Mouse (Mus musculus) hindbrain, embryonic 15.5 days (tissue): Measurements from ENCODE around the gene Platr17. TPM values are rescaled to one million over a fixed set of nuclear protein-coding genes. Genes with fewer than 3 reads are reported as not detected.
"Not testable (repeated sequence)": the region's sequence is repeated elsewhere in the genome, so short reads cannot be mapped to it uniquely, and the experiment has no call there.

Source experiments
- ATAC-seq: fragments of 200-750 bp; cut with Nextera tagmentation; 2 replicates; pipeline ENCODE4 v1.8.0; 2017; ENCODE audit warnings: low read depth, moderate number of reproducible peaks, moderate TSS enrichment; ENCODE audit not compliant: low FRiP score
- H3K27ac ChIP-seq: fragments of 300-500 bp; sonication (generic); replicated peaks from 2 replicates; pipeline ENCODE4 v1.5.1; 2015; ENCODE audit warnings: mild to moderate bottlenecking, inconsistent platforms
- H3K27me3 ChIP-seq: fragments of 300-500 bp; sonication (generic); 2 replicates; pipeline ENCODE4 v1.6.1; 2015; ENCODE audit warnings: control low read depth, inconsistent platforms
- H3K36me3 ChIP-seq: fragments of 300-500 bp; sonication (generic); 2 replicates; pipeline ENCODE4 v1.6.1; 2015; ENCODE audit warnings: control low read depth, inconsistent platforms
- H3K4me1 ChIP-seq: fragments of 300-500 bp; sonication (generic); replicated peaks from 2 replicates; pipeline ENCODE4 v1.6.1; 2015; ENCODE audit warnings: control low read depth, inconsistent platforms
- H3K4me2 ChIP-seq: fragments of 300-500 bp; sonication (generic); 2 replicates; pipeline ENCODE4 v1.6.1; 2015; ENCODE audit warnings: moderate library complexity, mild to moderate bottlenecking, inconsistent platforms
- H3K4me3 ChIP-seq: fragments of 300-500 bp; sonication (generic); 2 replicates; pipeline ENCODE4 v1.5.1; 2015; ENCODE audit warnings: mild to moderate bottlenecking, inconsistent platforms
- H3K9ac ChIP-seq: fragments of 300-500 bp; sonication (generic); 2 replicates; pipeline ENCODE4 v1.6.1; 2015; ENCODE audit warnings: inconsistent platforms
- H3K9me3 ChIP-seq: fragments of 300-500 bp; sonication (generic); 2 replicates; pipeline ENCODE4 v1.6.1; 2016; ENCODE audit warnings: control low read depth, inconsistent platforms
- WGBS: fragments of 180-500 bp; shearing (Covaris S2); methylation state at CpG from one replicate; pipeline ENCODE4 v1.1.7; 2015; 5-methylcytosine and 5-hydroxymethylcytosine counted together
- polyA plus RNA-seq: library from polyadenylated mRNA; unstranded; fragments of >200 nt; fragmentation: Nextera tagmentation; extraction: Ambion mirVana; gene quantifications from 2 replicates; pipeline ENCODE4 v1.2.1, GENCODE M21; 2015

Platr17 gene
- polyA plus RNA-seq, 1 experiment from 2014 or later: 0.26 TPM

- H3K9ac ChIP-seq, H3K27me3 ChIP-seq, H3K4me2 ChIP-seq, H3K4me1 ChIP-seq, ATAC-seq, H3K27ac ChIP-seq, H3K36me3 ChIP-seq, H3K4me3 ChIP-seq, H3K9me3 ChIP-seq: not testable (repeated sequence)
- WGBS: 68% methylated on average over 6 of the region's 6 CpGs
Measured at GRCm38 (mm10) chr17:33891892-33892291, 13.0 kb upstream of the Platr17 start.

DNA sequence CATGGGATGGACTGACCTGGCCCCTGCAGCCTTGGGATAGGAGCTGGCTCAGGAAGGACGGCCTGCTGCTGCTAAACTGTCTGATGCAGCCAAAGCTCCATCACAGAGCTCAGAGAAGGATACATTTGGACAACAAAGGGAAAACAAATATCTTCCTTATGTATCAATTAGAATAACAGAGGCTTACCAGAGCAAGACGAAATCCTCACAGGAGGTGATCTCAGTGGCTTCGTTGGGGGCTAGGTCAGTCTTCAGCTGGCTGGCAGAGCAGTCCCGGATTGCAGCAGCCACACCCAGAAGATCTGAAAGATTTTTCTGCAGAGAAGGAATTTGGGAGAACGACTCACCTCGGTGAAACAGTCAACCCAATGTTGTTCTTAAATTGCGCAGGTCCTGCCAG lies 12.5 kb upstream of the Platr17 start:
- peaks cover 4% of the 10 kb centered on the region; the same call in 1 of the 2 replicates for H3K4me1 ChIP-seq
- H3K27ac ChIP-seq: no peak overlapping the region
- WGBS: 13% methylated on average over 7 of the region's 7 CpGs
- no peak overlapping the region for H3K9ac ChIP-seq
- no peaks in the 10 kb centered on the region for H3K27me3 ChIP-seq
- no peaks in the 10 kb centered on the region for H3K36me3 ChIP-seq
- H3K4me2 ChIP-seq: no peak overlapping the region
- no peak for ATAC-seq
- H3K4me3 ChIP-seq: no peak overlapping the region
- no peaks in the 10 kb centered on the region for H3K9me3 ChIP-seq

DNA sequence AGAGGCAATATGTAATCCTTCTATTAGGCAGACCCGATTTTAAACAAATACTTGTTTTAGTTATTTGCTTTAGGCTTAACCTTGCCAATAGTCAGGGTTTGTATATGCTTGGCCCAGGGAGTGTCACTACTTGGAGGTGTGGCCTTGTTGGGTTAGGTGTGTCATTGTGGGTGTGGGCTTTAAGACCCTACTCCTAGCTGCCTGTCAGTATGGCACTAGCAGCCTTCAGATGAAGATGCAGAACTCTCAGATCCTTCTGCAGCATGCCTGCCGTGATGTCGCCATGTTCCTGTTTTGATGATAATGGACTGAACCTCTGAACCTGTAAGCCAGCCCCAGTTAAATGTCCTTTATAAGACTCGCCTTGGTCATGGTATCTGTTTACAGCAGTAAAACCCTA lies 11.9 kb upstream of the Platr17 start:
- not testable (repeated sequence) for H3K4me3 ChIP-seq, H3K27ac ChIP-seq, H3K4me2 ChIP-seq, H3K9me3 ChIP-seq, ATAC-seq, H3K36me3 ChIP-seq, H3K27me3 ChIP-seq, H3K9ac ChIP-seq, H3K4me1 ChIP-seq
- 83% methylated on average over 4 of the region's 4 CpGs for WGBS

- Histone ChIP-seq H3K4me2 (no peak overlapping the region), H3K9me3 (no peaks in the 10 kb centered on the region), H3K4me3 (no peak overlapping the region), H3K27ac (no peak overlapping the region), H3K4me1 (no peaks in the 10 kb centered on the region), H3K27me3 (no peaks in the 10 kb centered on the region), H3K36me3 (no peaks in the 10 kb centered on the region), H3K9ac (no peak overlapping the region)
- ATAC-seq: no peak
- WGBS: 45% methylated on average over 6 of the region's 6 CpGs
Measured at GRCm38 (mm10) chr17:33897114-33897794, 7.7 kb upstream of the Platr17 start.

DNA sequence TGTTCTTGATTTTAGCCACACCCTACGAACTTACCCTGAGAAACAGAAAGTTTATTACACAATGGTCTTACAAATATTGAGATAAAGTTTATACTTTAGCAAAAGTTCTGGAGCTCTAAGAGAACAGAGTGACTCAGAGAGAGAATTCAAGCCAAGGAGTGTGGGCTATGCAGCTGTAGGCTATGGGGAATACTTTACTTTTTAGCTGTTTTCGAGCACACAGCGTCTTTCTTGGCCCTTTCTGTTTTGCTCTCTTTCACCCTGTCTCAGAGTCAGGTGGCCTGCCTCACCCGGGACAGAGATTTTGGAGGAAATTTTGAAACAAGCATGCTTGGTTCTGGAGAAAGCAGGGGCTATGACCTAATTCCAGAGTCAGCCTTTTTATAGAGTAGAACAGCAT lies 6.7 kb upstream of the Platr17 start:
- not testable (repeated sequence) for H3K4me1 ChIP-seq, H3K4me3 ChIP-seq, ATAC-seq, H3K36me3 ChIP-seq, H3K9ac ChIP-seq, H3K27me3 ChIP-seq, H3K9me3 ChIP-seq, H3K27ac ChIP-seq, H3K4me2 ChIP-seq
- WGBS: 89% methylated on average over 4 of the region's 4 CpGs

DNA sequence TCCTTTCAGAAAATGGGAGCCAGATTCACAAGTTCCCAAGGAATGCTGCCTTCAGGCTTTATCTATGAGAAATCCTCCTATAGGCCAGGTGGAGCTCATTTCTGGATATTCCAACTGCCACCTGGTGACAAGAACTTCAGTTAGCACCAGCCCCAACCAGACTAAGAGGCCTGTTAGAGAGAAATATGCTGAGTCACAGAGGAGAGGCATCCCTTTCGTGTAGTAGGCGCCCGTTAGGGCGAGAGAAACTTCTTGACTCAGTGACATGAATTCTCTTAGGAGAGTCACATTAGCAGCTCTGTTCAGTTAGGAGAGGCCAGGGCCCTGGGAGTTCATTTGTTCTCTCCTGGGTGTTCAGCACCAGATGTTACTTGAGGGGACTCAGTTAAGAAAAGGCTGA lies 5.3 kb upstream of the Platr17 start:
- Histone ChIP-seq H3K27me3 (no peaks in the 10 kb centered on the region), H3K27ac (no peak overlapping the region), H3K4me3 (no peak overlapping the region), H3K9ac (no peak overlapping the region), H3K4me2 (no peak overlapping the region), H3K9me3 (no peaks in the 10 kb centered on the region), H3K36me3 (no peaks in the 10 kb centered on the region), H3K4me1 (no peaks in the 10 kb centered on the region)
- WGBS: 86% methylated on average over 4 of the region's 4 CpGs
- ATAC-seq: no peak

DNA sequence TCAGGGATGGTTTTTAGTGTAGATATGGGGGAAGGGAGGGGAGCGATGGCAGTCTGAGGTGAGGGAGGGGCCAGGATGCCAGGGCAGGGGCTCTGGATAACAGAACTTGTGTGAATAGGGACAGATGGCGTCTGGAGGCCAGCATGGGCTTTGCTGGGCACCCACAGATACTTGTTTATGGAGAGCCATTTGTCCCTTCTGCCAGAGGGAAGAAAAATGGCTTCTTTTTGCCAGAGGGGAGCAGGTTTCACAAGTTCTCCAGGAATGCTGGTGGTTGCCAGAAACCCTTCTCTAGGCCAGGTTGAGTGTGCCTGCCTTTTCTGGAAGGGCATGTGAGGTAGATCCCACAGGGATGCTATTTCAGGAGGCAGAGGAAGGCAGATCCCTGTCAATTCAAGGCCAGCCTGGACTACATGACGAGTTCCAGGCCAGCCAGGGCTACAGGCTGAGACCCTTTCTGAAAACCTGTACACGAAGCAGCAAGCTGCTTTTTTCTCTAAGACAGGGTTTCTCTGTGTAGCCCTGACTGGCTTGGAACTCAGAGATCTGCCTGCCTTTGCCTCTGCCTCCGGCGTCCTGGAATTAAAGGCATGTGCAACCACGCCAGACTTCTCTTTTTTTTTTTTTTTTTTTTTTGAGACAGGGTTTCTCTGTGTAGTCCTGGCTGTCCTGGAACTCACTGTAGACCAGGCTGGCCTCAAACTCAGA lies 4.5 kb upstream of the Platr17 start:
- no peaks in the 10 kb centered on the region for H3K4me1 ChIP-seq
- ATAC-seq: no peak
- no peak overlapping the region for H3K9ac ChIP-seq
- H3K27me3 ChIP-seq: no peaks in the 10 kb centered on the region
- H3K4me3 ChIP-seq: no peak overlapping the region
- 75% methylated on average over 7 of the region's 7 CpGs for WGBS
- H3K4me2 ChIP-seq: no peak overlapping the region
- no peaks in the 10 kb centered on the region for H3K36me3 ChIP-seq
- H3K9me3 ChIP-seq: no peaks in the 10 kb centered on the region
- H3K27ac ChIP-seq: no peak overlapping the region

DNA sequence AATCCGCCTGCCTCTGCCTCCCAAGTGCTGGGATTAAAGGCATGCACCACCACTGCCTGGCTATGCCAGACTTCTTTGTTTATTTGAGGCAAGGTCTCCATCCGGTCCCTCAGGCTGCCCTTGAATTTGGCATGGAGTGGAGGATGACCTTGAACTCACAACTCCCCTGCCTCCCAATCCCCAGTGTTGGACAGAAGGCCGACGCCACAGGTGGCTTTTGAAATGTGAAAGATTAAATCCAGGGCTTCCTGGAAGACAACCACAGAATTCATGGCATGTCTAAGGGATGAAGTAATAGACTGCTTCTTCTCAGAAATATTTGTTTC lies 4.0 kb upstream of the Platr17 start:
- Histone ChIP-seq H3K4me2 (no peak overlapping the region), H3K4me3 (no peak overlapping the region), H3K4me1 (no peaks in the 10 kb centered on the region), H3K9ac (no peak overlapping the region), H3K9me3 (no peaks in the 10 kb centered on the region), H3K27me3 (no peaks in the 10 kb centered on the region), H3K27ac (no peak overlapping the region), H3K36me3 (no peaks in the 10 kb centered on the region)
- WGBS: 85% methylated on average over 4 of the region's 4 CpGs
- no peak for ATAC-seq

DNA sequence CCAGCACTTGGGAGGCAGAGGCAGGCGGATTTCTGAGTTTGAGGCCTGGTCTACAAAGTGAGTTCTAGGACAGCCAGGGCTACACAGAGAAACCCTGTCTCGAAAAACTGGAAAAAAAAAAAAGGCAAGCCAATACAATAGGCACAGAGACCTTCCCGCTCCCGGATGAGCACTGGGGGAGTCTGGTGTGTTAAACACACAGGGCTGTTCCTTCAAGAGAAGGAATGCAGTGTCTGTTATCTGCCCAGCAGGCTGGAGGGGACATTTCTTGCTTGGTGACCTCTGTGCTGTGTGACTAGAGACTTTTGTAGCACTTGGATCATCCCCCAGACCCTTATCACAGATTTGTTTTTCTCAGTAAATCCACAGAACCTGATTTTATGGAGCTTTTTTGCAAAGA lies 3.3 kb upstream of the Platr17 start:
- no peak overlapping the region for H3K4me2 ChIP-seq
- WGBS: 73% methylated on average over 4 of the region's 4 CpGs
- H3K4me1 ChIP-seq: no peaks in the 10 kb centered on the region
- H3K4me3 ChIP-seq: no peak overlapping the region
- H3K27ac ChIP-seq: no peak overlapping the region
- no peaks in the 10 kb centered on the region for H3K36me3 ChIP-seq
- H3K9me3 ChIP-seq: no peaks in the 10 kb centered on the region
- H3K9ac ChIP-seq: no peak overlapping the region
- no peaks in the 10 kb centered on the region for H3K27me3 ChIP-seq
- no peak for ATAC-seq

- no peaks in the 10 kb centered on the region for H3K4me1 ChIP-seq
- no peaks in the 10 kb centered on the region for H3K9me3 ChIP-seq
- WGBS: 76% methylated on average over 4 of the region's 4 CpGs
- H3K27ac ChIP-seq: no peak overlapping the region
- H3K36me3 ChIP-seq: no peaks in the 10 kb centered on the region
- H3K27me3 ChIP-seq: no peaks in the 10 kb centered on the region
- H3K4me2 ChIP-seq: no peak overlapping the region
- H3K4me3 ChIP-seq: no peak overlapping the region
- no peak overlapping the region for H3K9ac ChIP-seq
- no peak for ATAC-seq
Measured at GRCm38 (mm10) chr17:33902079-33902478, 2.9 kb upstream of the Platr17 start.

GRCm38 (mm10) chr17:33902491-33902890 lies 2.4 kb upstream of the Platr17 start:
- Histone ChIP-seq H3K9ac (no peak overlapping the region), H3K36me3 (no peaks in the 10 kb centered on the region), H3K27ac (no peak overlapping the region), H3K4me1 (no peaks in the 10 kb centered on the region; the same call in 1 of the 2 replicates), H3K4me2 (no peak overlapping the region), H3K27me3 (no peaks in the 10 kb centered on the region), H3K9me3 (no peaks in the 10 kb centered on the region), H3K4me3 (no peak overlapping the region)
- 85% methylated on average over 7 of the region's 7 CpGs for WGBS
- no peak for ATAC-seq

- H3K9ac ChIP-seq, H3K36me3 ChIP-seq, ATAC-seq, H3K4me1 ChIP-seq, H3K4me3 ChIP-seq, H3K9me3 ChIP-seq, H3K4me2 ChIP-seq, H3K27ac ChIP-seq, H3K27me3 ChIP-seq: not testable (repeated sequence)
- 73% methylated on average over 6 of the region's 6 CpGs for WGBS
Measured at GRCm38 (mm10) chr17:33903911-33904651, 854 bp upstream of the Platr17 start.
